Mouse (Mus musculus) myocyte (in vitro differentiated cells): Measurements from ENCODE around the gene Ralbp1.

Source experiments
- CEBPB ChIP-seq: IDR thresholded peaks from 2 replicates; pipeline ENCODE4 v1.6.1; 2011; ENCODE audit warnings: mild to moderate bottlenecking, moderate library complexity; ENCODE audit not compliant: poor library complexity, insufficient read depth, severe bottlenecking
- MAX ChIP-seq: IDR thresholded peaks from one replicate; pipeline ENCODE4 v1.6.1; 2011; ENCODE audit warnings: low read depth, mild to moderate bottlenecking, control low read depth
- MYOD1 ChIP-seq, 3 experiments: IDR thresholded peaks; one replicate each; pipeline ENCODE4 v1.6.1; 2011; ENCODE audit warnings: control low read depth in 2 of 3, low read depth in 2 of 3, mild to moderate bottlenecking in 2 of 3, moderate library complexity in 1 of 3; ENCODE audit not compliant: insufficient read length in 2 of 3, control insufficient read depth in 1 of 3

GRCm38 (mm10) chr17:65916135-65916668 is 30.6 kb upstream of the Ralbp1 start:
- no peak for TF ChIP-seq MAX
- no peak for TF ChIP-seq CEBPB
- TF ChIP-seq MYOD1 (IDR thresholded peaks at IDR 0.05; ENCODE audit: control insufficient read depth in 1 of 3, insufficient read length in 2 of 3, low read depth in 2 of 3): no peak
